Mouse (Mus musculus): ENCODE data around the gene Cdc14a. TPM values are rescaled to one million over a fixed set of nuclear protein-coding genes. Genes with fewer than 3 reads are reported as not detected.

Cdc14a gene
- total and polyA plus RNA-seq, 3 experiments = 1.6 to 3.4 (median 2.8) TPM

DNA sequence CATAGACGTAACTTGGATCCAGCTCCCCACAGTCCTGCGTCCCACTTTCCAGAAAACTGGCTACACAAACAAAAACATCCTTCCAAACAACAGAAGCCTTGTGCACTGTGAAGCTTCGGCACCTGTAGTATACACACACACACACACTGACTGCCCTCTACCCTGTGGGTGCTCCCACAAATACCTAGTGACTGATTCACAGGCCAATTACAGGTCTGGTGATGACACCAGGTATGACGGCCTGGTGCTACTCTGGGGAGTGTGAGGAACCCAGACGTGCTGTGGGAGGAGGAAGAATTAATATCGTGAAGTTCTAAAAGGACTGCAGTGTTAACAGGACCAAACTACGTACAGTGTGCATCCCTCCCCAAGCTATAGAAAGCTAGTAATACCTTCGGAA lies 1.8 kb downstream of the Cdc14a start:
- no peaks in the 10 kb centered on the region for H3K27me3 ChIP-seq (ENCODE audit: control insufficient read depth, insufficient read depth, low read length)
- TF ChIP-seq CTCF (IDR thresholded peaks at IDR 0.05) (no peak), POLR2A (IDR thresholded peaks at IDR 0.05; ENCODE audit: insufficient read depth, low read depth, low read length) (no peak), EP300 (IDR thresholded peaks at IDR 0.05; ENCODE audit: insufficient read depth, low read depth, low read length) (no peak)
- H3K79me2 ChIP-seq (replicated peaks; ENCODE audit: control insufficient read depth, insufficient read depth, low read length) = no peaks in the 10 kb centered on the region
- H3K27ac ChIP-seq = no peak overlapping the region
- intact Hi-C loops (cut with DNase I) = loop anchor here (2.0 to 5.0 kb wide), 4 partner anchors 37 to 173 kb away; partner anchors contain the start of genes Dbt and Sass6
- 75% methylated on average over 8 of the region's 8 CpGs for WGBS
- DNase-seq = no peak
- H3K36me3 ChIP-seq (ENCODE audit: control insufficient read depth, insufficient read depth, low read length) = no peaks in the 10 kb centered on the region
- no peak overlapping the region for H3K9ac ChIP-seq (ENCODE audit: low read depth, low read length)
- no peak overlapping the region for H3K4me3 ChIP-seq
- H3K4me1 ChIP-seq (ENCODE audit: control insufficient read depth, insufficient read depth, low read length) = no peaks in the 10 kb centered on the region

GRCm38 (mm10) chr3:116421121-116421520 lies 2.7 kb downstream of the Cdc14a start:
- Histone ChIP-seq H3K79me2 (replicated peaks; ENCODE audit: control insufficient read depth, insufficient read depth, low read length) (no peaks in the 10 kb centered on the region), H3K9ac (ENCODE audit: low read depth, low read length) (no peak overlapping the region), H3K27me3 (ENCODE audit: control insufficient read depth, insufficient read depth, low read length) (no peaks in the 10 kb centered on the region), H3K36me3 (ENCODE audit: control insufficient read depth, insufficient read depth, low read length) (no peaks in the 10 kb centered on the region), H3K4me3 (no peak overlapping the region), H3K27ac (no peak overlapping the region), H3K4me1 (ENCODE audit: control insufficient read depth, insufficient read depth, low read length) (no peaks in the 10 kb centered on the region)
- TF ChIP-seq POLR2A (IDR thresholded peaks at IDR 0.05; ENCODE audit: insufficient read depth, low read depth, low read length) (no peak), EP300 (IDR thresholded peaks at IDR 0.05; ENCODE audit: insufficient read depth, low read depth, low read length) (no peak), CTCF (IDR thresholded peaks at IDR 0.05) (no peak)
- intact Hi-C loops (cut with DNase I) = loop anchor here (5.0 kb wide), 2 partner anchors 71 to 91 kb away; partner anchors contain the start of gene Dbt
- 73% methylated on average over 6 of the region's 6 CpGs for WGBS
- DNase-seq = no peak

DNA sequence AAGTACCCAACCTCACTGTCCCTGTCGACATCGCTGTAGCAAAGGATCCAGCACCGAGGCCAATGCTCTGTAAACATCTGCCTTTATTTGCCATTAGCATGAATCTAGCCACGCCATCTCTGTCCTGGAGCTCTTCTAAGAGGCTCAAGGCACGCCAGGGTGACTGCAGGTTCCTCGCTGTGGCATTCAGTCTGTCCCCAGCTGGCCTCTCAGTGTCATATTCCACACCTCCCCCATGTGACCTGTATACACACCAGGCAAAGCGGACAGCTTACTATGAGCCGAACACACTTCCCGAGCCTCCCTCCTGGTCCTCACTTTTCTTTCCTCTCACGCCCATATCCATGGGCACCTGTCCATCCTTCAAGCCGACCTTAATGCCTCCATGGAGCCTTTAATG lies 4.0 kb downstream of the Cdc14a start:
- Histone ChIP-seq H3K27ac (no peak overlapping the region), H3K4me3 (no peak overlapping the region), H3K27me3 (ENCODE audit: control insufficient read depth, insufficient read depth, low read length) (no peaks in the 10 kb centered on the region), H3K9ac (ENCODE audit: low read depth, low read length) (no peak overlapping the region), H3K79me2 (replicated peaks; ENCODE audit: control insufficient read depth, insufficient read depth, low read length) (no peaks in the 10 kb centered on the region), H3K4me1 (ENCODE audit: control insufficient read depth, insufficient read depth, low read length) (no peaks in the 10 kb centered on the region), H3K36me3 (ENCODE audit: control insufficient read depth, insufficient read depth, low read length) (no peaks in the 10 kb centered on the region)
- TF ChIP-seq POLR2A (IDR thresholded peaks at IDR 0.05; ENCODE audit: insufficient read depth, low read depth, low read length) (no peak), CTCF (IDR thresholded peaks at IDR 0.05) (no peak), EP300 (IDR thresholded peaks at IDR 0.05; ENCODE audit: insufficient read depth, low read depth, low read length) (no peak)
- no peak for DNase-seq
- intact Hi-C loops (cut with DNase I) = loop anchor here (5.0 kb wide), 2 partner anchors 73 to 93 kb away; partner anchors contain the start of gene Dbt
- 86% methylated on average over 11 of the region's 11 CpGs for WGBS

GRCm38 (mm10) chr3:116414451-116414860 lies 9.4 kb downstream of the Cdc14a start:
- Histone ChIP-seq H3K4me3 (no peak overlapping the region), H3K27ac (no peak overlapping the region), H3K27me3 (ENCODE audit: control insufficient read depth, insufficient read depth, low read length) (no peaks in the 10 kb centered on the region), H3K4me1 (ENCODE audit: control insufficient read depth, insufficient read depth, low read length) (no peaks in the 10 kb centered on the region), H3K79me2 (replicated peaks; ENCODE audit: control insufficient read depth, insufficient read depth, low read length) (no peaks in the 10 kb centered on the region), H3K9ac (ENCODE audit: low read depth, low read length) (no peak overlapping the region), H3K36me3 (ENCODE audit: control insufficient read depth, insufficient read depth, low read length) (no peaks in the 10 kb centered on the region)
- intact Hi-C loops (cut with DNase I) = no loop called here
- DNase-seq = no peak
- WGBS = 92% methylated on average over 3 of the region's 3 CpGs
- TF ChIP-seq POLR2A (IDR thresholded peaks at IDR 0.05; ENCODE audit: insufficient read depth, low read depth, low read length) (no peak), CTCF (IDR thresholded peaks at IDR 0.05) (no peak), EP300 (IDR thresholded peaks at IDR 0.05; ENCODE audit: insufficient read depth, low read depth, low read length) (no peak)

DNA sequence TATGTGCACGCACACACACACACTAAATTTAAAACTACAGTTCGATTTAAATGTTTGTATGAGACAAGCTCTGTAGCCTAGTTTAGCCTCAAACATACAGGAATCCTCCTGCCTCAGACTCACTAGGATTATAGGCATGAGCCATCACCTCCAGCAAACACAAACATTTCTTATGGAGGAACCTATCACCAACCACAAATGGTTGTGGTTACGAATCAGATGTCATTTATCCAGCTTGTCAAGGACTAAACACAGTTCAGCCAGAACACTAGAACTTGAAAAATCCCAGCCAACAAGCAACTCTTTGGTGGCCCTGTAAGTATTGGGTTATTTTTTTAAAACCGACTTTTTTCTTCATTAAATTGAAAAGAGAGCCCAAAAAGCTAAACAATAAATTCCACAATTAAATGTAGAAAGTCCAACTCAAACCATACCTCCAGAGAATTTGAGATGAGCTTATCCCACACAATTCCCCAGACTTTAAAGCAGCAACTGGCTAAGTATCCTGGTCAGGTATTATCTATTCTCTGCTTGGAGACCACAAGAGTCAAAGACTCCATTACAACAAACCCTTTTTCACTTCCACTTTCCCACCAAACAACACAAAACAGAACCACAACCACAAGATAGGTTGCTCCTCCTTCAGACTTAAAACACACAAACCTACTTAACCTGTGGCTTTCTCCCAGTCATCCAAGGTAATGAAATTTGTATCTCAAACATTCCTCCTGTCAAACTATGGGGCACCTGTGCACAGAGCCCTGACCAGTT lies 10.7 kb downstream of the Cdc14a start:
- no peaks in the 10 kb centered on the region for H3K27me3 ChIP-seq (ENCODE audit: control insufficient read depth, insufficient read depth, low read length)
- H3K9ac ChIP-seq (ENCODE audit: low read depth, low read length) = no peak overlapping the region
- WGBS = 90% methylated on average over 4 of the region's 4 CpGs
- intact Hi-C loops (cut with DNase I) = no loop called here
- TF ChIP-seq EP300 (IDR thresholded peaks at IDR 0.05; ENCODE audit: insufficient read depth, low read depth, low read length) (no peak), POLR2A (IDR thresholded peaks at IDR 0.05; ENCODE audit: insufficient read depth, low read depth, low read length) (no peak), CTCF (IDR thresholded peaks at IDR 0.05) (no peak)
- no peak overlapping the region for H3K4me3 ChIP-seq
- H3K27ac ChIP-seq = no peak overlapping the region
- H3K79me2 ChIP-seq (replicated peaks; ENCODE audit: control insufficient read depth, insufficient read depth, low read length) = no peaks in the 10 kb centered on the region
- H3K36me3 ChIP-seq (ENCODE audit: control insufficient read depth, insufficient read depth, low read length) = no peaks in the 10 kb centered on the region
- H3K4me1 ChIP-seq (ENCODE audit: control insufficient read depth, insufficient read depth, low read length) = no peaks in the 10 kb centered on the region
- DNase-seq = no peak

DNA sequence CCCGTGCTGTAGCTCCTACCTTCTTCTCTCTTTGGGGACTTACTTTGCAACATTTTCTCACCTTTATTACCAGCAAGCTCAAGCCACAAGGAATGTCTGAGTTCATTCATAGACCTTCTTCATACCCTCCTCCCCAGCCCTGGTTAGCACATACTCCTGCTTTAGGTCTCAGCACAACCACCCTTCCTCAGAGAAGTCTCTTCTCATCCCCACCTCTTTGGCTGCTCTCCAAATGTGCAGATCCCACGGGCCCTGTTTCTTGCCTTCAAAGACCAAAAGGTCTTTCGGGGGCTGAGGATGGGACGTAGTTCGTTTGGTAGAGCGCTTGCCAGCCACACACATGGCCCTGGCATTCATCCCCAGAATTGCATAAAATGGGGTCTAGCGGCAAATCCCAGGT lies 13.8 kb downstream of the Cdc14a start:
- intact Hi-C loops (cut with DNase I) = no loop called here
- H3K79me2 ChIP-seq (replicated peaks; ENCODE audit: control insufficient read depth, insufficient read depth, low read length) = no peaks in the 10 kb centered on the region; the same call in 1 of the 2 replicates
- no peak overlapping the region for H3K27ac ChIP-seq
- no peak overlapping the region for H3K4me3 ChIP-seq
- DNase-seq = no peak
- WGBS = 51% methylated on average over 7 of the region's 7 CpGs
- no peak overlapping the region for H3K9ac ChIP-seq (ENCODE audit: low read depth, low read length)
- no peaks in the 10 kb centered on the region for H3K4me1 ChIP-seq (ENCODE audit: control insufficient read depth, insufficient read depth, low read length)
- TF ChIP-seq EP300 (IDR thresholded peaks at IDR 0.05; ENCODE audit: insufficient read depth, low read depth, low read length) = no peak
- no peak for TF ChIP-seq CTCF (IDR thresholded peaks at IDR 0.05)
- no peaks in the 10 kb centered on the region for H3K36me3 ChIP-seq (ENCODE audit: control insufficient read depth, insufficient read depth, low read length)
- H3K27me3 ChIP-seq (ENCODE audit: control insufficient read depth, insufficient read depth, low read length) = no peaks in the 10 kb centered on the region

All from heart, adult 2 months (tissue).